Mouse (Mus musculus): ENCODE measurements at regions not wholly inside any gene's neighbourhood (a gene's known extent, or its start where the extent isn't known, plus 50 kb on each side); places are given as distances from the start of the nearest gene placed in this dataset.

GRCm38 (mm10) chr19:26037270-26037669 is 365.1 kb downstream of the Dmrt2 start:
- DNase-seq (ENCODE audit: low spot score in 2 of 2): no peak

DNA sequence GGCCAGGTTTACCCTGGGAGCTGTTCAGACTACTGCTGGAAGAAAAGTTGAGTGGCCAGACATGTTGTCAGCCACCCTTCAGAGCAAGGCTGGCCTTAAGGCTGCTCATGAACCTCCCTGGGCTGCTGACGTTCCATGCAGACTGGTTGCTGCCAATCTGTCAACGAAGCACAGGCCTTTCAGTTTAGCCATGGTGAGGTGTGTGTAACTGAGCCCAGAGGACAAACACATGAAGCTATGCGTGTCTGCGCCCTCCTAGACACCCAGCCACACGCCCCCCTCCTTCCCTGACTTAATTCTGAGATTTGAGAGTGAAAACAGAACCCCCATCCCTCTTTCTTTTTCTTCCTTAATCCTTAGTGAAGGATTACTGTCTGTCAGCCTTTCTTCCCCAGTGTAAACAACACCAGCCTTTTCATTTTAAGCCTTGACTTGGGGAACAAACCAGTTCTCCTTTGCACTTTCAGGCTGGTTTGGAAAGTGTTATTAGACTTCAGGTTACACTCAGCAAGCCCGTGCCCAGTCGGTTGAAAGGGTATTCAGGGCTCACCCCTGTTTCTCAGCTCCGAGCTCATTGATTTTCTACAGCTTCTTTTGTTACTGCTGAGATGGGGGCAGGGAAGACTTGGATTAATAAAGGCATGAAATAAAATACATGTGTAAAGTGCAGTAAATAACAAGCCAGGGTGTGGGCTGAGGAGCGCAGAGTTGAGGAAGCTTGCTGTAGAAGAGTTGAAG is 379.4 kb downstream of the Dmrt2 start:
- DNase-seq (ENCODE audit: low spot score in 2 of 2): no peak

DNA sequence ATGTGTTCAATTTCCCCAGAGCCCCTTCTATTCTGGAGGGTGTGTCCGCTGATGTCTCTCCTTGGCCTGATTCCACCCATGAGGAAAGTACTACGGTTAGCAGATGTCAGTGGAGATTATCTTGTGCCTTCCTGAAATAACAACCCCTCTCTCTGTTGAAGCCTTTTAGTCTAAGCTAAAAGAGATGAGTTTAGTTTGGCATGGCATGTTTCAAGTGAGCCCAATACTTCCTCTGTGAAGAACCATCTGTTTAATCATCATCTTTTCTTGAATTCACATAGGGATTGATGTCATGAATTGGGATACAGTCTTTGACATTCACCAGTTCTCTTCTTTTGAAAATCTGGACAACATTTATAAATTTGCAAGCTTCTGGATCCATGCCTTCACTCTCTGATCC is 387.5 kb downstream of the Dmrt2 start:
- peak in 1 of 2 experiments; percentile 1 for DNase-seq (ENCODE audit: low spot score in 2 of 2)

GRCm38 (mm10) chr19:26068553-26068952 is 396.3 kb downstream of the Dmrt2 start:
- DNase-seq (ENCODE audit: low spot score in 2 of 2): no peak

DNA sequence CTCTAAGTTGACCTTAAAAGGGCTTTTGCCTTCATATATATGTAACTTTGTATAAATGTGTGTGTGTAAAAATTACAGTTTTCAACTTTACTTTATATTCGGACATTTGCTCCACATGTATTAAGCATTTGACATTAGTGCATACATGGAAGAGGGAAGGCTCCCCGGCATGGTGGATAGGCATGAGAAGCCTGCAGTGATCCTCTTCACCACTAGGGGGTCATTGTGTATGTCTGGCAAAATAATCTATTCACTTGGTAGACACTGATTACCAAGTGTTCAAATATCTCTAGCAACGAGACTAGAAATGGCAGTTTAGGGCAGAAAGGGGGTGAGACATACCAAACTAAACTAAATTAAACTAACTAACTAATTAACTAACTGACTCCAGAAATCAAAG is 397.7 kb downstream of the Dmrt2 start:
- DNase-seq (ENCODE audit: low spot score in 2 of 2): no peak

GRCm38 (mm10) chr19:26088318-26088717 is 416.1 kb downstream of the Dmrt2 start:
- no peak for DNase-seq (ENCODE audit: low spot score in 2 of 2)

GRCm38 (mm10) chr19:26091386-26091785 is 419.2 kb downstream of the Dmrt2 start:
- DNase-seq (ENCODE audit: low spot score in 2 of 2): no peak

GRCm38 (mm10) chr19:26093844-26094243 is 421.6 kb downstream of the Dmrt2 start:
- no peak for DNase-seq (ENCODE audit: low spot score in 2 of 2)

DNA sequence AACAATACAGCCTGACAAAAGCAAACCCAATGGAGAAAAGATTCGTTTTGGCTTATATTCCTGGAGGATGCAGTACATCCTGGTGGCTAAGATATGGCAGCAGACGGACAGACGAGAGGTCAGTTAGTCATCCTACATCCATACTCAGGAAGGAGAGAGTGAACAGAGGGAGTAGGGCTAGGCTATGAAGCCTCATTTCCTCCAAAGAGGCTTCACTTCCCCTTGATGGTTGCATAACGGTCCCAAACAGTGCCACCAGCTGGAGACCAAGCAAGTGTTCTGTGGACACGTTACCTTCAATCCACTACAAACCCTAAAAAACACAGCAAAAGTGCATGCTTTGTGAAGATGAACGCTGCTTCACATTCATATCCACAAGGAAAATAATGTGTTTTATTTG is 442.1 kb downstream of the Dmrt2 start:
- no peak for DNase-seq (ENCODE audit: low spot score in 2 of 2)

DNA sequence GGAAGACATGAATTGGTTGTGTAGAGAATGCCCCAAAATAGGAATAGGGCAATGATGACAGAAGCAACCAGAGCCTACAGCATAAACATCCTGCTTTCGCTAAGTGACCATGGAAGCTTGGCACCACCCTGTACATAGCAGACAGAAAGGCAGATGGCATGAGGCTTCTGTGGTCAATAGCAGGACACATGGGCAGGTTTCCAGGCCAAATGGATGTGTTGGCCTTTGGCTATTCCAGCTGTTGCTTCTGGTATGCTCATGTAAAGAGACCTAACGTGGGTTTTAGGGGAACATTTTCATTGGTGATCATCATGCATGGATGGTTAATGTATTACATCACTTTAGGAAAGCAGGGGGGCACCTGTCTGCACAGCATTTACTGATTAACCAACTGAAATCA is 456.2 kb downstream of the Dmrt2 start:
- DNase-seq (ENCODE audit: low spot score in 2 of 2): no peak

- no peak for DNase-seq (ENCODE audit: low spot score in 2 of 2)
These were observed 462.2 kb downstream of the Dmrt2 start for GRCm38 (mm10) chr19:26134385-26134784.

DNA sequence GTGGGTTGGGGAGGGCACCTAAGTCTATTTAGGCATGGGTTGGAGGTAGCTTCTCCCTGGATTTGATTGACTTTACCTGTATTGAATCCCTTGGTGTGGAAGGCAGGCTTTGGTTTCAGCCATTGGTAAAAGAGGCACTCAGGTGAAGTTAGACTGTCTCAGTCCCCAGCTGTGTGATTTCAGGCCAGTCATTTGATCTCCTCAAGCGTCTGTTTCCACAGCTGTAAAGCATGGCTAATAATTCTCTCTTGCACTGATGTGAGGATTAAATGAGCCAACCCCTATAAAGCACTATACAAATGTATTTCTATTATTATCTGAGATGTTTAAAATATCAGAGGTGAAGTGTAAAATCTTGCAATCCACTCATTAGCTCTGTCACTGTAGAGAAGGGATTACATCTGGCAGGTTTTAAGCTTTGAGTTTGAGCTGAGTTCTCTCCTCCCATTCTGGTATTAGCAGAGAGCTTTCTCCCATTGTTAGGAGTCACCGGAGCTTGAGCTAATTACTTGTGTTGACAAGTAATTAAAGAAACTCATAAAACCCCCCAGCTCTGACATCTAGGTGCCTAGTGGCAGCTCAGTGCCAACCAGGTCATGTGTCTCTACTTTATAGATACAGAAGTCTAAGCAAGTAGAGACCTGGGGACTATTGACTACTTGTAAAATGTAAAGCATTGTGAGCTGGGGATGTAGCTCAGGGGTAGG is 463.3 kb downstream of the Dmrt2 start:
- DNase-seq (ENCODE audit: low spot score in 2 of 2): no peak

DNA sequence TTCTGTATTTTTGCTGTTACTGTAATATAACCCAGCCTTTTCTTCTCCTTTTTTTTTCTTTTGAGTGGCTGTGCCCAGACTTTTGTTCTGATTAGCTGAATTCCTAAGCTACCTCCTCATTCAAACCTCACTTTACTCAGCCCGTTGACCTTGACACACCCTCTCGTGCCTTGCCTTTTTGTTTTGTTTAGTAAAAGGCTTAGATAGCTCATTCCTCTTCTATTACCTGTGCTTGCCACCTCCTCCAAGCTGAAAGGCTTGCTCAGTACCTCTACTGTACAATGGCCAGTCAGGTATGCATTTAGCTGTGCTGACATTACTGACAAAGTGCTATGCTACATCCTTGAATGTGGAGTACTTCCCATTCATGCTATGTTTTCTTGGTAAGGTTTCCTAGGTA is 464.2 kb upstream of the Smarca2 start:
- DNase-seq (ENCODE audit: low spot score in 2 of 2): no peak

DNA sequence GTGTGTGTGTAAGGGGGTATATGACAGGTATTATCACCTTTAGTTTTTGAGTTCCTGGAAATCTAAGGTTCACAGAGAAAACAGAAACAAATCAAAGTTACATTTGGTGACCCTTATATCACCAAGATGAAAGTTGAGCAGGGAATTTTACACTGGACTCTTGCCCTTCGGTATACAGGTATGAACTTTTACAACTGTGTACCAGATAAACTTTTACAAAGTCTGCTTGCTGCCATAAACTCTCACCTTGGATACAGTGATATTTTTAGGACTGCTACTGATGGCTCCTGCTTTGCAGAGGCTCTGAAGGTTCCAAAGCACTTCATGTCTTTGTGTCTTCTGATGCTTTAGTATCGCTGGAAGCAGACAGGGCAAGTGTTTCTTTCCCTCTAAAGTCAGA is 461.3 kb upstream of the Smarca2 start:
- no peak for DNase-seq (ENCODE audit: low spot score in 2 of 2)

- no peak for DNase-seq (ENCODE audit: low spot score in 2 of 2)
These were observed 453.6 kb upstream of the Smarca2 start for GRCm38 (mm10) chr19:26151216-26151615.

GRCm38 (mm10) chr19:26164993-26165392 is 439.9 kb upstream of the Smarca2 start:
- no peak for DNase-seq (ENCODE audit: low spot score in 2 of 2)

DNA sequence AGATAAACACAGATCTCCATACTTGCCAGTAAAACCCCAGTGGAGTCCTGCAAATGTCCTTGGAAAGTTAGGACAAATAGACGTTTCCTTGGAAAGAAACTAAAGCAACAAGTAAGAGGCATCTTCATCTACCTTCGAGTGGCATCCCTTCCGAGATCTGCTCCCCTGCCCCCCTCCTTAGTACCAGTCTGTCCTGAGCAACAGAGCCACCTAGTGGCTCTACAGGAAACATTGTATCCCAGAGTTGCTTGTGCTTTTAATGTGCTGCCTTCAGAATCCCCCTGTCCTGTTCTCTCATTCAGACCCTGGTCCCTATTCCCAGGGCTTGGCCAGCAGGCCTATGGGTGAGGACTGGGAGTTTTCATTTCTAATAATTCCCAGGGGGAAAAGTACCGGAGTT is 423.1 kb upstream of the Smarca2 start:
- peak in 1 of 2 experiments; percentile 20 for DNase-seq (ENCODE audit: low spot score in 2 of 2)

DNA sequence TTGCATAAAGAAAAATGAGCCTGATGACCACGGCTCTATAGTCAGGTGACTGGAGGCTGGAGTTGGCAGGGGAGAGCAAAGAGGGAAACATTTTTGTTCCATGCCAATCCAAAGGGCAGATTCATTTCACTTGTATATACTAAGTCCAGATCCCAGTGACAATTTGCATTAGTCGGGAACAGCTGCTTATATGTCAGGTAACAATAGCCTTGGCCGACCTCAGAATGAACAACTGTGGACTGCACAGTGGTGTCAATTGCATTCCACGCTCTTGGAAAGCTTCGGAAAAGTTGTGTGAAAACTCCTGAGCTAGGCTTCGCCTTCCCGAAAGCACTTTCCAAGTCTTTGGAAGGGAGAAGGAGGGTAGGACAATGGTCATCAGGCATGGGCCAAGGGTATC is 419.8 kb upstream of the Smarca2 start:
- DNase-seq (ENCODE audit: low spot score in 2 of 2): no peak

- DNase-seq (ENCODE audit: low spot score in 2 of 2): no peak
These were observed 414.0 kb upstream of the Smarca2 start for GRCm38 (mm10) chr19:26190803-26191202.

DNA sequence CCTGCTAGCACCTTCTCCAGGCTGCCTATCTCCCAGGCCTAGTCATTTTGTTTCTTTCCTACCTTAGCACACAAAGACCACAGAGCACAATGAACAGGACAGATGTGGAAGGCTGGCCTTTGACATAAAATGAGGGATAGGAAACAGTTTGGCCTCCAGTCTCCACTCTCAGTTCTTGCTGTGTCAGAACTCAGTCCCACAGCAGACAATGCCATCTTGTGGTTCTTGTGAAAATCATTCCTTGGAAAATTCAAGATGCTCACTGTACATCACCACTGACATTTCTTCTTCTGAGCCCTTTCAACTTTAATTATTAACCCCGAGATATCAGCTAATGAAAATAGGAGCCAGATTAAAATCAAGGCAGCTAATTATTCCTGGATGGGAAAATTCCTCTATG is 411.2 kb upstream of the Smarca2 start:
- peak; percentile 4 to 13 for DNase-seq (ENCODE audit: low spot score in 2 of 2)

- no peak for DNase-seq (ENCODE audit: low spot score in 2 of 2)
These were observed 396.1 kb upstream of the Smarca2 start for GRCm38 (mm10) chr19:26208760-26209159.

- no peak for DNase-seq (ENCODE audit: low spot score in 2 of 2)
These were observed 370.3 kb upstream of the Smarca2 start for GRCm38 (mm10) chr19:26234539-26234938.

DNA sequence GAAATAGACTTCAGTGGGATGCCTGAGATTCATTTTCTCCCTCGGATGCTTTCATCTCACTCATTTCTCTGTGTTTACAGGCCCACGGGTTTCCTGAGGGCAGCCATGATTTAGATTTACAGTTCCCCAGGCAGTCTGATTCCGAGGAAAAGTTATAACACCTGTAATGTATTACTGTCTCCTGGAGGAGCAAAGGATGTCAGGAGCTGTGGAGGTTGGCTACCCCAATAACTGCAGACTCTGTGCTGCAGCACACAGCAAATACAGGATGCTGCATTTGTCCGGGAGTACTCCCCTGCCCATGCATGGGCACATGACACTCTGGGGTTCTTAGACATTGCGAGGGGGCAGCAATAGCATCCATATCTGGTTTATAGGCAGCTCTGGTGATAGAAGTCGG is 360.8 kb upstream of the Smarca2 start:
- no peak for DNase-seq (ENCODE audit: low spot score in 2 of 2)
